Mouse (Mus musculus) heart, postnatal 0 days (tissue): ENCODE measurements around the gene Atox1. TPM values are rescaled to one million over a fixed set of nuclear protein-coding genes. Genes with fewer than 3 reads are reported as not detected.

ENCODE experiments used
- ATAC-seq: fragments of 200-750 bp; cut with Nextera tagmentation; 2 replicates; pipeline ENCODE4 v1.8.0; 2017; ENCODE audit warnings: low read depth, moderate number of reproducible peaks, moderate library complexity; ENCODE audit not compliant: insufficient read depth
- DNase-seq: peaks from one replicate; pipeline ENCODE4 v3.0.0-alpha.2; 2016; ENCODE audit warnings: low spot score
- H3K27ac ChIP-seq: fragments of 300-500 bp; sonication (generic); 2 replicates; pipeline ENCODE4 v1.5.1; 2014; ENCODE audit warnings: low read depth, mild to moderate bottlenecking
- H3K27me3 ChIP-seq: fragments of 300-500 bp; sonication (generic); 2 replicates; pipeline ENCODE4 v1.6.1; 2014; ENCODE audit warnings: low read length, mixed read lengths; ENCODE audit not compliant: control insufficient read depth, insufficient read depth
- H3K36me3 ChIP-seq: fragments of 300-500 bp; sonication (generic); replicated peaks from 2 replicates; pipeline ENCODE4 v1.6.1; 2014; ENCODE audit warnings: low read length, mixed read lengths; ENCODE audit not compliant: control insufficient read depth, insufficient read depth
- H3K4me1 ChIP-seq: fragments of 300-500 bp; sonication (generic); 2 replicates; pipeline ENCODE4 v1.6.1; 2014; ENCODE audit warnings: antibody characterized with exemption; ENCODE audit not compliant: control insufficient read depth, insufficient read depth
- H3K4me2 ChIP-seq: fragments of 300-500 bp; sonication (generic); 2 replicates; pipeline ENCODE4 v1.6.1; 2014; ENCODE audit warnings: low read depth, mild to moderate bottlenecking, low read length, moderate library complexity
- H3K4me3 ChIP-seq: fragments of 300-500 bp; sonication (generic); 2 replicates; pipeline ENCODE4 v1.5.1; 2014; ENCODE audit warnings: low read depth, low read length
- H3K9ac ChIP-seq: fragments of 300-500 bp; sonication (generic); replicated peaks from 2 replicates; pipeline ENCODE4 v1.6.1; 2014; ENCODE audit warnings: low read depth, low read length, mixed read lengths
- H3K9me3 ChIP-seq: fragments of 300-500 bp; sonication (generic); replicated peaks from 2 replicates; pipeline ENCODE4 v1.6.1; 2016; ENCODE audit warnings: low read length; ENCODE audit not compliant: control insufficient read depth
- CTCF ChIP-seq: IDR thresholded peaks from 2 replicates; pipeline ENCODE4 v1.5.1; 2016; ENCODE audit warnings: antibody characterized with exemption, control low read depth, low read depth
- EP300 ChIP-seq: IDR thresholded peaks from 2 replicates; pipeline ENCODE4 v1.6.1; 2016; ENCODE audit warnings: antibody characterized with exemption, low read depth
- WGBS: fragments of 180-500 bp; shearing (Covaris S2); extraction: QIAGEN DNeasy Blood & Tissue Kit; methylation state at CpG from one replicate; pipeline ENCODE4 v1.1.7; 2014; 5-methylcytosine and 5-hydroxymethylcytosine counted together
- polyA plus RNA-seq: library from polyadenylated mRNA; unstranded; fragments of >200 nt; fragmentation: Nextera tagmentation; extraction: Ambion mirVana; gene quantifications from 2 replicates; pipeline ENCODE4 v1.2.1, GENCODE M21; 2015
- total RNA-seq: library from RNA; depleted of rRNA; stranded (reverse); fragments of >200 nt; gene quantifications from 2 replicates; pipeline ENCODE4 v1.2.3, GENCODE M21; 2014; ENCODE audit warnings: low replicate concordance; rRNA removed

Gene Atox1
- total RNA-seq (262 and 340 TPM in 2 replicates), polyA plus RNA-seq (346 and 351 TPM in 2 replicates)

- Histone ChIP-seq H3K9me3 (no peaks in the 10 kb centered on the region), H3K4me2 (peak within 1 kb of the TSS; percentile 82), H3K4me1 (peaks cover 11% of the 10 kb centered on the region; the same call in 1 of the 2 replicates), H3K27me3 (no peaks in the 10 kb centered on the region), H3K36me3 (no peaks in the 10 kb centered on the region; the same call in 1 of the 2 replicates), H3K9ac (peak within 1 kb of the TSS; percentile 55), H3K4me3 (peak within 1 kb of the TSS; percentile 65), H3K27ac (peak within 1 kb of the TSS; percentile 85)
- under 1% methylated on average over 35 of the region's 36 CpGs for WGBS
- DNase-seq (peak; percentile 97), ATAC-seq (peak; percentile 98)
- TF ChIP-seq EP300 = no peak
- no peak for TF ChIP-seq CTCF
Measured at GRCm38 (mm10) chr11:55461019-55461645, at the start of gene Atox1. TSS of gene Atox1 (minus strand) at chr11:55461239.

- H3K27ac ChIP-seq = no peak overlapping the region
- ATAC-seq (no peak), DNase-seq (no peak)
- no peak overlapping the region for H3K4me3 ChIP-seq
- no peak overlapping the region for H3K9ac ChIP-seq
- H3K4me2 ChIP-seq = no peak overlapping the region
- 81% methylated on average over 3 of the region's 3 CpGs for WGBS
- peaks cover 21% of the 10 kb centered on the region for H3K36me3 ChIP-seq
- TF ChIP-seq EP300 (no peak), CTCF (no peak)
- H3K9me3 ChIP-seq = no peaks in the 10 kb centered on the region
- H3K27me3 ChIP-seq = no peaks in the 10 kb centered on the region
- no peaks in the 10 kb centered on the region for H3K4me1 ChIP-seq
Measured at GRCm38 (mm10) chr11:55505485-55505884, 44.4 kb upstream of the Atox1 start.

- peaks cover 40% of the 10 kb centered on the region for H3K36me3 ChIP-seq
- no peaks in the 10 kb centered on the region for H3K9me3 ChIP-seq
- no peak overlapping the region for H3K4me2 ChIP-seq
- H3K4me1 ChIP-seq = no peaks in the 10 kb centered on the region
- H3K27ac ChIP-seq = no peak overlapping the region
- TF ChIP-seq CTCF (no peak), EP300 (no peak)
- DNase-seq (no peak), ATAC-seq (no peak)
- no peak overlapping the region for H3K4me3 ChIP-seq
- no peak overlapping the region for H3K9ac ChIP-seq
- WGBS = 81% methylated on average over 5 of the region's 5 CpGs
- no peaks in the 10 kb centered on the region for H3K27me3 ChIP-seq
Measured at GRCm38 (mm10) chr11:55502886-55503285, 41.8 kb upstream of the Atox1 start.

GRCm38 (mm10) chr11:55501955-55502531 lies 41.0 kb upstream of the Atox1 start:
- ATAC-seq (no peak), DNase-seq (no peak)
- no peak overlapping the region for H3K4me2 ChIP-seq
- no peak overlapping the region for H3K9ac ChIP-seq
- H3K4me3 ChIP-seq = no peak overlapping the region
- no peaks in the 10 kb centered on the region for H3K4me1 ChIP-seq
- TF ChIP-seq EP300 (no peak), CTCF (no peak)
- peaks cover 48% of the 10 kb centered on the region for H3K36me3 ChIP-seq
- no peaks in the 10 kb centered on the region for H3K9me3 ChIP-seq
- 76% methylated on average over 8 of the region's 8 CpGs for WGBS
- no peaks in the 10 kb centered on the region for H3K27me3 ChIP-seq
- H3K27ac ChIP-seq = no peak overlapping the region

- Histone ChIP-seq H3K4me3 (no peak overlapping the region), H3K4me1 (no peaks in the 10 kb centered on the region), H3K27me3 (no peaks in the 10 kb centered on the region), H3K36me3 (peaks cover 87% of the 10 kb centered on the region), H3K27ac (no peak overlapping the region), H3K9ac (no peak overlapping the region), H3K4me2 (no peak overlapping the region), H3K9me3 (no peaks in the 10 kb centered on the region)
- 32% methylated on average over 5 of the region's 5 CpGs for WGBS
- ATAC-seq = peak; percentile 79
- TF ChIP-seq EP300 = no peak
- peak; percentile 85 for TF ChIP-seq CTCF
- DNase-seq = peak; percentile 58
Measured at GRCm38 (mm10) chr11:55497885-55498284, 36.8 kb upstream of the Atox1 start.
